In genomic region chr17:12118131-12118530, GRCm38 (mm10) we compare ENCODE assay signal across 8 mouse cellular contexts. TPM values are rescaled to one million over a fixed set of nuclear protein-coding genes. Genes with fewer than 3 reads are reported as not detected.
DNase-seq lines count a peak whose midpoint lies in the region; ATAC-seq and TF ChIP-seq lines count a peak whose summit lies in the region.

No protein-coding gene starts in this region.

- TF ChIP-seq CTCF in intestine, postnatal 0 days (IDR thresholded peaks at IDR 0.05; ENCODE audit: low read depth): no peak

- H3K9me3 ChIP-seq in lung, embryonic 15.5 days: no peaks in the 10 kb centered on the region
- H3K9me3 ChIP-seq in embryonic facial prominence, embryonic 13.5 days: no peaks in the 10 kb centered on the region
- H3K9me3 ChIP-seq in intestine, postnatal 0 days (ENCODE audit: control insufficient read depth): no peaks in the 10 kb centered on the region

- WGBS in lung, embryonic 15.5 days: 4% methylated on average over 9 of the region's 9 CpGs
- WGBS in embryonic facial prominence, embryonic 13.5 days: 5% methylated on average over 9 of the region's 9 CpGs
- 3% methylated on average over 9 of the region's 9 CpGs for WGBS in intestine, postnatal 0 days
- WGBS in macrophage (ENCODE audit: missing documents): 1% methylated on average over 9 of the region's 9 CpGs

- H3K27ac ChIP-seq in lung, embryonic 15.5 days: peak overlapping the region; percentile 96; the same call in 1 of the 2 replicates
- peak overlapping the region; percentile 96 for H3K27ac ChIP-seq in embryonic facial prominence, embryonic 13.5 days
- 0 out of 2 replicates have a peak overlapping the region, but pooled peaks have one; percentile 68 for H3K27ac ChIP-seq in intestine, postnatal 0 days (ENCODE audit: low read depth, low read length)
- H3K27ac ChIP-seq in macrophage: peak overlapping the region; percentile 56; the same call in 1 of the 2 replicates

- no peaks in the 10 kb centered on the region for H3K27me3 ChIP-seq in lung, embryonic 15.5 days
- no peaks in the 10 kb centered on the region for H3K27me3 ChIP-seq in embryonic facial prominence, embryonic 13.5 days
- H3K27me3 ChIP-seq in intestine, postnatal 0 days (replicated peaks; ENCODE audit: control insufficient read depth, insufficient read depth, low read length): no peaks in the 10 kb centered on the region

- H3K79me2 ChIP-seq in macrophage (ENCODE audit: inconsistent target): peaks cover 17% of the 10 kb centered on the region

- no peaks in the 10 kb centered on the region for H3K36me3 ChIP-seq in lung, embryonic 15.5 days
- no peaks in the 10 kb centered on the region for H3K36me3 ChIP-seq in embryonic facial prominence, embryonic 13.5 days
- no peaks in the 10 kb centered on the region for H3K36me3 ChIP-seq in intestine, postnatal 0 days (ENCODE audit: control insufficient read depth, insufficient read depth)
- H3K36me3 ChIP-seq in macrophage (ENCODE audit: inconsistent target): no peaks in the 10 kb centered on the region

- peak overlapping the region; percentile 72 for H3K4me3 ChIP-seq in lung, embryonic 15.5 days
- H3K4me3 ChIP-seq in embryonic facial prominence, embryonic 13.5 days: peak overlapping the region; percentile 65
- peak overlapping the region; percentile 57 for H3K4me3 ChIP-seq in intestine, postnatal 0 days (ENCODE audit: low read depth, low read length)
- H3K4me3 ChIP-seq in macrophage (ENCODE audit: inconsistent target): peak overlapping the region; percentile 78

- DNase-seq in lung, postnatal 36 days: no peak
- peak; percentile 22 for DNase-seq in thymus, postnatal 25 days
- DNase-seq in cerebellum, adult 11 months: no peak

- H3K4me1 ChIP-seq in lung, embryonic 15.5 days: peaks cover 20% of the 10 kb centered on the region
- peaks cover 21% of the 10 kb centered on the region for H3K4me1 ChIP-seq in embryonic facial prominence, embryonic 13.5 days
- no peaks in the 10 kb centered on the region for H3K4me1 ChIP-seq in intestine, postnatal 0 days (replicated peaks; ENCODE audit: control insufficient read depth, insufficient read depth, low read length)

- H3K9ac ChIP-seq in lung, embryonic 15.5 days: peak overlapping the region; percentile 65
- H3K9ac ChIP-seq in embryonic facial prominence, embryonic 13.5 days: peak overlapping the region; percentile 78
- H3K9ac ChIP-seq in intestine, postnatal 0 days (ENCODE audit: low read depth, low read length): peak overlapping the region; percentile 51; the same call in 1 of the 2 replicates

- ATAC-seq in lung, embryonic 15.5 days (ENCODE audit: borderline replicate concordance, extremely low read depth, low FRiP score, low TSS enrichment): no peak
- ATAC-seq in embryonic facial prominence, embryonic 13.5 days (ENCODE audit: insufficient number of reproducible peaks, insufficient read depth, low FRiP score, low TSS enrichment, low read depth): no peak
- ATAC-seq in intestine, postnatal 0 days: no peak; the same call in 1 of the 2 replicates
- no peak for ATAC-seq in activated CD4-positive, CD25-positive, alpha-beta regulatory T cell, adult 4 months

- peak overlapping the region; percentile 97 for H3K4me2 ChIP-seq in lung, embryonic 15.5 days
- H3K4me2 ChIP-seq in embryonic facial prominence, embryonic 13.5 days: peak overlapping the region; percentile 85
- H3K4me2 ChIP-seq in intestine, postnatal 0 days (replicated peaks; ENCODE audit: low read depth): peak overlapping the region; percentile 80

RNA-seq across cellular contexts. Expression of gene Agpat4, which starts 0.4 kb away (rescaled TPM):
- 38.8 and 43.7 TPM in 2 replicates for polyA plus RNA-seq in lung, embryonic 15.5 days (2015; fragmentation: Nextera tagmentation; extraction: Ambion mirVana)
- 39.9 and 43.9 TPM in 2 replicates for polyA plus RNA-seq in embryonic facial prominence, embryonic 13.5 days (2015; fragmentation: Nextera tagmentation; extraction: Ambion mirVana)
- polyA plus RNA-seq in intestine, postnatal 0 days (2015; fragmentation: Nextera tagmentation; extraction: Ambion mirVana): 5.8 and 6.9 TPM in 2 replicates
- total RNA-seq in macrophage (2018; cell fraction: chromatin; rRNA removed): 10 to 100 TPM in 12 of 26 experiments, 1 to 10 TPM in 14; 3.6 to 32.2 (median 8.6) TPM
- total RNA-seq in macrophage (2018; cell fraction: cytosol; rRNA removed): 10 to 100 TPM in 5 of 26 experiments, 1 to 10 TPM in 21; 5.8 to 15.9 (median 8.2) TPM
- 10 to 100 TPM in 13 of 26 experiments, 1 to 10 TPM in 13; 4.5 to 26.1 (median 9.9) TPM for total RNA-seq in macrophage (2018; cell fraction: nucleus; rRNA removed)
- polyA plus RNA-seq in macrophage (2018): 7.5 to 13.8 TPM (median 8.0 TPM) in 3 replicates
- polyA plus RNA-seq in activated CD4-positive, CD25-positive, alpha-beta regulatory T cell, adult 4 months (2017; shearing (Covaris generic)): 10 to 100 TPM; 15.7 to 24.8 TPM
